Mouse (Mus musculus): Measurements from ENCODE around the gene BC029722.

GRCm38 (mm10) chr2:155784534-155784933, 34.7 kb downstream of the BC029722 start:
- no peak for TF ChIP-seq CEBPB (IDR thresholded peaks at IDR 0.05; ENCODE audit: insufficient read depth, poor library complexity, severe bottlenecking)
- TF ChIP-seq POLR2A (IDR thresholded peaks at IDR 0.05; ENCODE audit: insufficient read length, low read depth) = no peak
- TF ChIP-seq MAX (IDR thresholded peaks at IDR 0.05; ENCODE audit: low read depth) = no peak
- no peak for TF ChIP-seq REST (IDR thresholded peaks at IDR 0.05; ENCODE audit: insufficient read depth, insufficient read length)
- TF ChIP-seq MYOG (IDR thresholded peaks at IDR 0.05; ENCODE audit: control insufficient read depth in 1 of 3, insufficient read depth in 1 of 3, insufficient read length in 2 of 3, low read depth in 2 of 3) = no peak
- TF ChIP-seq E2F4 (IDR thresholded peaks at IDR 0.05; ENCODE audit: insufficient read depth) = no peak
- no peak for TF ChIP-seq TCF3 (IDR thresholded peaks at IDR 0.05; ENCODE audit: insufficient read length, low read depth)
- TF ChIP-seq USF1 (IDR thresholded peaks at IDR 0.05; ENCODE audit: low read depth) = no peak
- TF ChIP-seq TCF12 (IDR thresholded peaks at IDR 0.05; ENCODE audit: insufficient read depth, poor library complexity, severe bottlenecking) = no peak
- TF ChIP-seq MYOD1 (IDR thresholded peaks at IDR 0.05; ENCODE audit: control insufficient read depth in 1 of 3, insufficient read length in 2 of 3, low read depth in 2 of 3) = no peak
- TF ChIP-seq SRF (IDR thresholded peaks at IDR 0.05; ENCODE audit: control insufficient read depth, insufficient read length, low read depth) = no peak
